Mouse (Mus musculus): ENCODE data around the gene Itgb6.
A peak's percentile ranks its signal among the peaks of the same experiment; 100 is the strongest.

- TF ChIP-seq CTCF (IDR thresholded peaks at IDR 0.05; ENCODE audit: insufficient read depth, low read length) (peak; percentile 37; the same call in 1 of the 2 replicates), POLR2A (IDR thresholded peaks at IDR 0.05; ENCODE audit: borderline replicate concordance, extremely low read depth, low read depth, low read length) (no peak)
These were observed 8.5 kb upstream of the Itgb6 start for GRCm38 (mm10) chr2:60730929-60731328.
